Mouse (Mus musculus): ENCODE results near the gene Sgf29. TPM values are rescaled to one million over a fixed set of nuclear protein-coding genes. Genes with fewer than 3 reads are reported as not detected.

Sgf29 gene
- total RNA-seq, 1 experiment: 55.3 TPM

- in situ Hi-C loops (cut with MboI; ENCODE audit: low sequenced_read_pairs in 2 of 2, unreplicated experiment in 2 of 2): no loop called here
- 0 out of 2 replicates have a peak, but pooled peaks have one; percentile 27 for TF ChIP-seq ZNF384 (IDR thresholded peaks at IDR 0.05; ENCODE audit: low read depth, low read length)
- peak; percentile 39; the same call in 1 of the 2 replicates for TF ChIP-seq MAFK (IDR thresholded peaks at IDR 0.05; ENCODE audit: insufficient read depth, low read depth, low read length)
- TF ChIP-seq ZC3H11A (IDR thresholded peaks at IDR 0.05; ENCODE audit: borderline replicate concordance, low read depth, low read length): peak; percentile 65; the same call in 1 of the 2 replicates
- peak; percentile 40; the same call in 1 of the 2 replicates for TF ChIP-seq HCFC1 (IDR thresholded peaks at IDR 0.05; ENCODE audit: borderline replicate concordance, insufficient read depth, low read length)
- no peak for TF ChIP-seq CHD2 (IDR thresholded peaks at IDR 0.05; ENCODE audit: low read depth, low read length)
- Histone ChIP-seq H3K9me3 (ENCODE audit: control insufficient read depth, insufficient read depth, low read depth, low read length) (no peaks in the 10 kb centered on the region), H3K4me1 (ENCODE audit: control insufficient read depth in 2 of 2, insufficient read depth in 2 of 2, low read length in 2 of 2, poor library complexity in 1 of 2) (peaks cover 0 to 11% of the 10 kb centered on the region in 2 experiments; a peak in 2 of 4 replicates), H3K27ac (ENCODE audit: insufficient read depth, low read depth, low read length, poor library complexity, severe bottlenecking) (no peak overlapping the region; the same call in 1 of the 2 replicates), H3K36me3 (ENCODE audit: control insufficient read depth, insufficient read depth, low read length, poor library complexity, severe bottlenecking) (peaks cover 28% of the 10 kb centered on the region), H3K9ac (ENCODE audit: insufficient read depth, low read depth, low read length, poor library complexity, severe bottlenecking) (no peak overlapping the region), H3K4me3 (ENCODE audit: insufficient read depth in 1 of 2, low read depth in 1 of 2, low read length in 2 of 2, poor library complexity in 1 of 2, severe bottlenecking in 1 of 2) (peak overlapping the region in 1 of 2 experiments; percentile 22; a peak in 1 of 4 replicates)
- peak; percentile 83 for DNase-seq (ENCODE audit: low read depth, low spot score)
These were observed 44.1 kb downstream of the Sgf29 start for GRCm38 (mm10) chr7:126693256-126693655.

GRCm38 (mm10) chr7:126693781-126694180, 44.7 kb downstream of the Sgf29 start:
- H3K4me3 ChIP-seq (ENCODE audit: insufficient read depth in 1 of 2, low read depth in 1 of 2, low read length in 2 of 2, poor library complexity in 1 of 2, severe bottlenecking in 1 of 2): peak overlapping the region in 1 of 2 experiments; percentile 22; a peak in 1 of 4 replicates
- H3K36me3 ChIP-seq (ENCODE audit: control insufficient read depth, insufficient read depth, low read length, poor library complexity, severe bottlenecking): peaks cover 28% of the 10 kb centered on the region
- no peaks in the 10 kb centered on the region for H3K9me3 ChIP-seq (ENCODE audit: control insufficient read depth, insufficient read depth, low read depth, low read length)
- DNase-seq (ENCODE audit: low read depth, low spot score): no peak
- TF ChIP-seq MAFK (IDR thresholded peaks at IDR 0.05; ENCODE audit: insufficient read depth, low read depth, low read length): no peak
- TF ChIP-seq HCFC1 (IDR thresholded peaks at IDR 0.05; ENCODE audit: borderline replicate concordance, insufficient read depth, low read length): no peak
- no peak for TF ChIP-seq CHD2 (IDR thresholded peaks at IDR 0.05; ENCODE audit: low read depth, low read length)
- TF ChIP-seq ZNF384 (IDR thresholded peaks at IDR 0.05; ENCODE audit: low read depth, low read length): no peak
- TF ChIP-seq ZC3H11A (IDR thresholded peaks at IDR 0.05; ENCODE audit: borderline replicate concordance, low read depth, low read length): no peak
- H3K27ac ChIP-seq (ENCODE audit: insufficient read depth, low read depth, low read length, poor library complexity, severe bottlenecking): no peak overlapping the region; the same call in 1 of the 2 replicates
- peak overlapping the region; percentile 10; the same call in 1 of the 2 replicates for H3K9ac ChIP-seq (ENCODE audit: insufficient read depth, low read depth, low read length, poor library complexity, severe bottlenecking)
- peaks cover 0 to 11% of the 10 kb centered on the region in 2 experiments; a peak in 2 of 4 replicates for H3K4me1 ChIP-seq (ENCODE audit: control insufficient read depth in 2 of 2, insufficient read depth in 2 of 2, low read length in 2 of 2, poor library complexity in 1 of 2)
- in situ Hi-C loops (cut with MboI; ENCODE audit: low sequenced_read_pairs in 2 of 2, unreplicated experiment in 2 of 2): no loop called here

- DNase-seq (ENCODE audit: low read depth, low spot score): no peak
- TF ChIP-seq CHD2 (IDR thresholded peaks at IDR 0.05; ENCODE audit: low read depth, low read length) (no peak), MAFK (IDR thresholded peaks at IDR 0.05; ENCODE audit: insufficient read depth, low read depth, low read length) (no peak), ZC3H11A (IDR thresholded peaks at IDR 0.05; ENCODE audit: borderline replicate concordance, low read depth, low read length) (no peak), HCFC1 (IDR thresholded peaks at IDR 0.05; ENCODE audit: borderline replicate concordance, insufficient read depth, low read length) (no peak), ZNF384 (IDR thresholded peaks at IDR 0.05; ENCODE audit: low read depth, low read length) (no peak)
- Histone ChIP-seq H3K9me3 (ENCODE audit: control insufficient read depth, insufficient read depth, low read depth, low read length) (no peaks in the 10 kb centered on the region), H3K9ac (ENCODE audit: insufficient read depth, low read depth, low read length, poor library complexity, severe bottlenecking) (peak overlapping the region; percentile 74; the same call in 1 of the 2 replicates), H3K4me1 (ENCODE audit: control insufficient read depth in 2 of 2, insufficient read depth in 2 of 2, low read length in 2 of 2, poor library complexity in 1 of 2) (peaks cover 0 to 11% of the 10 kb centered on the region in 2 experiments; a peak in 2 of 4 replicates), H3K36me3 (ENCODE audit: control insufficient read depth, insufficient read depth, low read length, poor library complexity, severe bottlenecking) (peaks cover 33% of the 10 kb centered on the region), H3K27ac (ENCODE audit: insufficient read depth, low read depth, low read length, poor library complexity, severe bottlenecking) (peak overlapping the region; percentile 96; the same call in 1 of the 2 replicates), H3K4me3 (ENCODE audit: insufficient read depth in 1 of 2, low read depth in 1 of 2, low read length in 2 of 2, poor library complexity in 1 of 2, severe bottlenecking in 1 of 2) (peak overlapping the region; percentile 94 to 95)
- in situ Hi-C loops (cut with MboI; ENCODE audit: low sequenced_read_pairs in 2 of 2, unreplicated experiment in 2 of 2): no loop called here
These were observed 45.4 kb downstream of the Sgf29 start for GRCm38 (mm10) chr7:126694441-126695051.

- Histone ChIP-seq H3K36me3 (ENCODE audit: control insufficient read depth, insufficient read depth, low read length, poor library complexity, severe bottlenecking) (peaks cover 30% of the 10 kb centered on the region), H3K9ac (ENCODE audit: insufficient read depth, low read depth, low read length, poor library complexity, severe bottlenecking) (peak within 1 kb of the TSS; percentile 95), H3K27ac (ENCODE audit: insufficient read depth, low read depth, low read length, poor library complexity, severe bottlenecking) (peak within 1 kb of the TSS; percentile 96), H3K9me3 (ENCODE audit: control insufficient read depth, insufficient read depth, low read depth, low read length) (no peaks in the 10 kb centered on the region), H3K4me3 (ENCODE audit: insufficient read depth in 1 of 2, low read depth in 1 of 2, low read length in 2 of 2, poor library complexity in 1 of 2, severe bottlenecking in 1 of 2) (peak within 1 kb of the TSS; percentile 95), H3K4me1 (ENCODE audit: control insufficient read depth in 2 of 2, insufficient read depth in 2 of 2, low read length in 2 of 2, poor library complexity in 1 of 2) (peaks cover 0 to 12% of the 10 kb centered on the region in 2 experiments; a peak in 2 of 4 replicates)
- in situ Hi-C loops (cut with MboI; ENCODE audit: low sequenced_read_pairs in 2 of 2, unreplicated experiment in 2 of 2): no loop called here
- no peak for DNase-seq (ENCODE audit: low read depth, low spot score)
- no peak for TF ChIP-seq MAFK (IDR thresholded peaks at IDR 0.05; ENCODE audit: insufficient read depth, low read depth, low read length)
- TF ChIP-seq CHD2 (IDR thresholded peaks at IDR 0.05; ENCODE audit: low read depth, low read length): no peak
- TF ChIP-seq ZC3H11A (IDR thresholded peaks at IDR 0.05; ENCODE audit: borderline replicate concordance, low read depth, low read length): no peak
- peak; percentile 98 for TF ChIP-seq ZNF384 (IDR thresholded peaks at IDR 0.05; ENCODE audit: low read depth, low read length)
These were observed 46.1 kb downstream of the Sgf29 start, which contains the start of gene Bola2 for GRCm38 (mm10) chr7:126695210-126695611. TSS of gene Bola2 (plus strand) at chr7:126695401.

Measured in ES-E14 (cell line).